Mouse (Mus musculus) 416B (cell line): ENCODE results near the gene Chrdl2.

Experiments used
- DNase-seq: peaks from one replicate; pipeline ENCODE4 v3.0.0; 2011; ENCODE audit warnings: low read depth

Chrdl2 gene

GRCm38 (mm10) chr7:99982256-99983242 lies 23.4 kb upstream of the Chrdl2 start:
- DNase-seq, result peak; percentile 82

GRCm38 (mm10) chr7:99988725-99989124 lies 17.2 kb upstream of the Chrdl2 start:
- peak; percentile 61 for DNase-seq

GRCm38 (mm10) chr7:99989844-99990760 lies 15.9 kb upstream of the Chrdl2 start:
- DNase-seq, result peak; percentile 48

- no peak for DNase-seq
These were observed 14.8 kb upstream of the Chrdl2 start for GRCm38 (mm10) chr7:99990990-99991707.

GRCm38 (mm10) chr7:99993159-99993558 lies 12.8 kb upstream of the Chrdl2 start:
- no peak for DNase-seq

- peak; percentile 85 for DNase-seq
These were observed 10.8 kb upstream of the Chrdl2 start for GRCm38 (mm10) chr7:99995186-99995585.

GRCm38 (mm10) chr7:99998668-99999067 lies 7.3 kb upstream of the Chrdl2 start:
- peak; percentile 82 for DNase-seq

GRCm38 (mm10) chr7:100003781-100004180 lies 2.2 kb upstream of the Chrdl2 start:
- DNase-seq, result peak; percentile 54

- DNase-seq, result no peak
These were observed 439 bp downstream of the Chrdl2 start for GRCm38 (mm10) chr7:100006411-100006810.

- no peak for DNase-seq
These were observed 2.8 kb downstream of the Chrdl2 start for GRCm38 (mm10) chr7:100008765-100009164.

GRCm38 (mm10) chr7:100009640-100010039 lies 3.7 kb downstream of the Chrdl2 start:
- peak; percentile 71 for DNase-seq

- no peak for DNase-seq
These were observed 4.7 kb downstream of the Chrdl2 start for GRCm38 (mm10) chr7:100010711-100011110.

- no peak for DNase-seq
These were observed 6.1 kb downstream of the Chrdl2 start for GRCm38 (mm10) chr7:100012085-100012484.

GRCm38 (mm10) chr7:100012515-100012914 lies 6.5 kb downstream of the Chrdl2 start:
- DNase-seq, result no peak

- no peak for DNase-seq
These were observed 8.2 kb downstream of the Chrdl2 start for GRCm38 (mm10) chr7:100014123-100014600.

- no peak for DNase-seq
These were observed 11.1 kb downstream of the Chrdl2 start for GRCm38 (mm10) chr7:100017056-100017455.

GRCm38 (mm10) chr7:100027353-100027752 lies 21.4 kb downstream of the Chrdl2 start:
- no peak for DNase-seq

GRCm38 (mm10) chr7:100029307-100029706 lies 23.3 kb downstream of the Chrdl2 start:
- DNase-seq, result peak; percentile 62

GRCm38 (mm10) chr7:100030996-100031749 lies 25.2 kb downstream of the Chrdl2 start:
- DNase-seq, result no peak

- no peak for DNase-seq
These were observed 27.7 kb downstream of the Chrdl2 start for GRCm38 (mm10) chr7:100033672-100034071.
